Mouse (Mus musculus) neutrophil, adult 5-6 weeks (primary cell): ENCODE data around the gene Rassf3. TPM values are rescaled to one million over a fixed set of nuclear protein-coding genes. Genes with fewer than 3 reads are reported as not detected.

Experiments used
- ATAC-seq: fragments of 151-379, 151-347 bp; 2 replicates; pipeline ENCODE4 v1.8.0; 2017; ENCODE audit warnings: mild to moderate bottlenecking, moderate TSS enrichment; ENCODE audit not compliant: insufficient number of reproducible peaks, poor library complexity, low FRiP score, severe bottlenecking; ENCODE audit errors: extremely low read depth
- total RNA-seq: library from RNA; stranded (forward); fragments of 200-1000 nt; gene quantifications from 2 replicates; pipeline ENCODE4 v1.2.3, GENCODE M21; 2017

Gene Rassf3
- total RNA-seq, 1 experiment from 2014 or later, result 189 TPM

GRCm38 (mm10) chr10:121385695-121386094 lies 90.5 kb downstream of the Rassf3 start:
- no peak for ATAC-seq

GRCm38 (mm10) chr10:121384710-121385109 lies 91.4 kb downstream of the Rassf3 start:
- no peak for ATAC-seq

- ATAC-seq, result no peak
Measured at GRCm38 (mm10) chr10:121381280-121381679, 94.9 kb downstream of the Rassf3 start.

- ATAC-seq, result no peak
Measured at GRCm38 (mm10) chr10:121379387-121379786, 96.8 kb downstream of the Rassf3 start.

- peak; percentile 30; the same call in 1 of the 2 replicates for ATAC-seq
Measured at GRCm38 (mm10) chr10:121376530-121377271, 99.4 kb downstream of the Rassf3 start.

GRCm38 (mm10) chr10:121375649-121376493 lies 100.3 kb downstream of the Rassf3 start:
- ATAC-seq, result no peak

GRCm38 (mm10) chr10:121374693-121375620 lies 101.2 kb downstream of the Rassf3 start:
- peak; percentile 53 for ATAC-seq

- no peak for ATAC-seq
Measured at GRCm38 (mm10) chr10:121374013-121374412, 102.1 kb downstream of the Rassf3 start.

- ATAC-seq, result no peak
Measured at GRCm38 (mm10) chr10:121370777-121371176, 105.4 kb downstream of the Rassf3 start.

- ATAC-seq, result no peak
Measured at GRCm38 (mm10) chr10:121368783-121369465, 107.2 kb downstream of the Rassf3 start.

GRCm38 (mm10) chr10:121367780-121368179 lies 108.4 kb downstream of the Rassf3 start:
- no peak for ATAC-seq

GRCm38 (mm10) chr10:121367271-121367670 lies 108.9 kb downstream of the Rassf3 start:
- ATAC-seq, result no peak

- ATAC-seq, result peak; percentile 25; the same call in 1 of the 2 replicates
Measured at GRCm38 (mm10) chr10:121365781-121366272, 110.3 kb downstream of the Rassf3 start.

- peak; percentile 63 for ATAC-seq
Measured at GRCm38 (mm10) chr10:121364801-121365564, 111.2 kb downstream of the Rassf3 start, which contains the start of gene Gns. Gene Gns (plus strand): TSS chr10:121365090.

- ATAC-seq, result no peak
Measured at GRCm38 (mm10) chr10:121364306-121364705, 111.8 kb downstream of the Rassf3 start.

- ATAC-seq, result no peak
Measured at GRCm38 (mm10) chr10:121363201-121363600, 112.9 kb downstream of the Rassf3 start.

GRCm38 (mm10) chr10:121360358-121360757 lies 115.8 kb downstream of the Rassf3 start:
- ATAC-seq, result no peak
